Mouse (Mus musculus): ENCODE measurements at regions not wholly inside any gene's neighbourhood (a gene's known extent, or its start where the extent isn't known, plus 50 kb on each side); places are given as distances from the start of the nearest gene placed in this dataset.
"Not testable (repeated sequence)": the region's sequence is repeated elsewhere in the genome, so short reads cannot be mapped to it uniquely, and the experiment has no call there.

- 44% methylated on average over 7 of the region's 7 CpGs for WGBS
- H3K9me3 ChIP-seq (replicated peaks); ATAC-seq (ENCODE audit: insufficient number of reproducible peaks, low FRiP score, low TSS enrichment, low read depth); H3K36me3 ChIP-seq; H3K27me3 ChIP-seq; H3K4me3 ChIP-seq (replicated peaks); H3K9ac ChIP-seq: not testable (repeated sequence)
- peaks cover 12% of the 10 kb centered on the region for H3K4me1 ChIP-seq
- peak overlapping the region; percentile 1; the same call in 1 of the 2 replicates for H3K4me2 ChIP-seq (replicated peaks)
- peak overlapping the region; percentile 25 for H3K27ac ChIP-seq (replicated peaks)
These were observed 142.3 kb upstream of the Cdk6 start for GRCm38 (mm10) chr5:3198869-3199550.

- H3K9ac ChIP-seq; H3K4me3 ChIP-seq (replicated peaks); ATAC-seq (ENCODE audit: insufficient number of reproducible peaks, low FRiP score, low TSS enrichment, low read depth): not testable (repeated sequence)
These were observed 135.1 kb upstream of the Cdk6 start for GRCm38 (mm10) chr5:3206160-3206559.

GRCm38 (mm10) chr5:3208293-3208692 is 133.0 kb upstream of the Cdk6 start:
- H3K27me3 ChIP-seq; H3K4me2 ChIP-seq (replicated peaks); H3K4me3 ChIP-seq (replicated peaks); ATAC-seq (ENCODE audit: insufficient number of reproducible peaks, low FRiP score, low TSS enrichment, low read depth); H3K9ac ChIP-seq; H3K9me3 ChIP-seq (replicated peaks); H3K36me3 ChIP-seq; H3K27ac ChIP-seq (replicated peaks); H3K4me1 ChIP-seq: not testable (repeated sequence)
- 93% methylated on average over 4 of the region's 4 CpGs for whole genome bisulfite sequencing

More at GRCm38 (mm10) chr5:3206160-3206559, 135.1 kb upstream of the Cdk6 start:
- not testable (repeated sequence) for H3K4me1 ChIP-seq; H3K36me3 ChIP-seq; H3K27ac ChIP-seq (replicated peaks); H3K4me2 ChIP-seq (replicated peaks); H3K9me3 ChIP-seq (replicated peaks); H3K27me3 ChIP-seq
- WGBS = 81% methylated on average over 5 of the region's 5 CpGs

GRCm38 (mm10) chr5:3211284-3211683 is 130.0 kb upstream of the Cdk6 start:
- no peak overlapping the region for H3K9ac ChIP-seq
- H3K27ac ChIP-seq (replicated peaks) = no peak overlapping the region
- no peaks in the 10 kb centered on the region for H3K36me3 ChIP-seq
- no peaks in the 10 kb centered on the region for H3K27me3 ChIP-seq
- H3K4me1 ChIP-seq = no peaks in the 10 kb centered on the region
- no peak overlapping the region for H3K4me2 ChIP-seq (replicated peaks)
- H3K9me3 ChIP-seq (replicated peaks) = no peaks in the 10 kb centered on the region
- 95% methylated on average over 3 of the region's 3 CpGs for WGBS
- no peak for ATAC-seq (ENCODE audit: insufficient number of reproducible peaks, low FRiP score, low TSS enrichment, low read depth)
- no peak overlapping the region for H3K4me3 ChIP-seq (replicated peaks)

GRCm38 (mm10) chr5:3216053-3216452 is 125.2 kb upstream of the Cdk6 start:
- H3K9ac ChIP-seq = no peak overlapping the region
- H3K27me3 ChIP-seq = no peaks in the 10 kb centered on the region
- ATAC-seq (ENCODE audit: insufficient number of reproducible peaks, low FRiP score, low TSS enrichment, low read depth) = no peak
- WGBS = 64% methylated on average over 5 of the region's 5 CpGs
- H3K27ac ChIP-seq (replicated peaks) = no peak overlapping the region
- H3K36me3 ChIP-seq = no peaks in the 10 kb centered on the region
- H3K4me2 ChIP-seq (replicated peaks) = no peak overlapping the region
- no peak overlapping the region for H3K4me3 ChIP-seq (replicated peaks)
- H3K9me3 ChIP-seq (replicated peaks) = no peaks in the 10 kb centered on the region
- no peaks in the 10 kb centered on the region for H3K4me1 ChIP-seq

GRCm38 (mm10) chr5:3219230-3219629 is 122.1 kb upstream of the Cdk6 start:
- H3K4me1 ChIP-seq = no peaks in the 10 kb centered on the region
- no peak overlapping the region for H3K27ac ChIP-seq (replicated peaks)
- H3K9me3 ChIP-seq (replicated peaks) = no peaks in the 10 kb centered on the region
- H3K4me3 ChIP-seq (replicated peaks) = no peak overlapping the region
- no peak overlapping the region for H3K9ac ChIP-seq
- no peak overlapping the region for H3K4me2 ChIP-seq (replicated peaks)
- no peaks in the 10 kb centered on the region for H3K27me3 ChIP-seq
- 31% methylated on average over 4 of the region's 4 CpGs for WGBS
- no peak for ATAC-seq (ENCODE audit: insufficient number of reproducible peaks, low FRiP score, low TSS enrichment, low read depth)
- no peaks in the 10 kb centered on the region for H3K36me3 ChIP-seq

GRCm38 (mm10) chr5:3219770-3220169 is 121.5 kb upstream of the Cdk6 start:
- Histone ChIP-seq H3K4me1 (no peaks in the 10 kb centered on the region), H3K9me3 (replicated peaks) (no peaks in the 10 kb centered on the region), H3K27me3 (no peaks in the 10 kb centered on the region), H3K4me3 (replicated peaks) (no peak overlapping the region), H3K36me3 (no peaks in the 10 kb centered on the region), H3K4me2 (replicated peaks) (no peak overlapping the region), H3K9ac (no peak overlapping the region), H3K27ac (replicated peaks) (no peak overlapping the region)
- WGBS = 49% methylated on average over 3 of the region's 3 CpGs
- no peak for ATAC-seq (ENCODE audit: insufficient number of reproducible peaks, low FRiP score, low TSS enrichment, low read depth)

- 75% methylated on average over 4 of the region's 4 CpGs for WGBS
- not testable (repeated sequence) for H3K9ac ChIP-seq; H3K4me3 ChIP-seq (replicated peaks); H3K27ac ChIP-seq (replicated peaks); H3K27me3 ChIP-seq; H3K9me3 ChIP-seq (replicated peaks); H3K36me3 ChIP-seq; H3K4me1 ChIP-seq; ATAC-seq (ENCODE audit: insufficient number of reproducible peaks, low FRiP score, low TSS enrichment, low read depth); H3K4me2 ChIP-seq (replicated peaks)
These were observed 117.5 kb upstream of the Cdk6 start for GRCm38 (mm10) chr5:3223819-3224218.

GRCm38 (mm10) chr5:3224392-3225054 is 116.8 kb upstream of the Cdk6 start:
- not testable (repeated sequence) for H3K9me3 ChIP-seq (replicated peaks); H3K27ac ChIP-seq (replicated peaks); H3K9ac ChIP-seq; H3K4me3 ChIP-seq (replicated peaks); H3K27me3 ChIP-seq; H3K4me2 ChIP-seq (replicated peaks); H3K36me3 ChIP-seq; ATAC-seq (ENCODE audit: insufficient number of reproducible peaks, low FRiP score, low TSS enrichment, low read depth); H3K4me1 ChIP-seq
- 84% methylated on average over 14 of the region's 14 CpGs for WGBS

- H3K4me2 ChIP-seq (replicated peaks); H3K27me3 ChIP-seq; ATAC-seq (ENCODE audit: insufficient number of reproducible peaks, low FRiP score, low TSS enrichment, low read depth); H3K4me3 ChIP-seq (replicated peaks); H3K27ac ChIP-seq (replicated peaks); H3K4me1 ChIP-seq; H3K36me3 ChIP-seq; H3K9ac ChIP-seq; H3K9me3 ChIP-seq (replicated peaks): not testable (repeated sequence)
- WGBS = 74% methylated on average over 8 of the region's 8 CpGs
These were observed 115.9 kb upstream of the Cdk6 start for GRCm38 (mm10) chr5:3225358-3225757.

GRCm38 (mm10) chr5:3244067-3244466 is 97.2 kb upstream of the Cdk6 start:
- not testable (repeated sequence) for H3K4me2 ChIP-seq (replicated peaks); ATAC-seq (ENCODE audit: insufficient number of reproducible peaks, low FRiP score, low TSS enrichment, low read depth); H3K27ac ChIP-seq (replicated peaks); H3K9me3 ChIP-seq (replicated peaks); H3K36me3 ChIP-seq; H3K4me1 ChIP-seq; H3K4me3 ChIP-seq (replicated peaks); H3K27me3 ChIP-seq; H3K9ac ChIP-seq
- WGBS = 66% methylated on average over 2 of the region's 2 CpGs

GRCm38 (mm10) chr5:3247333-3247732 is 94.0 kb upstream of the Cdk6 start:
- H3K27me3 ChIP-seq = no peaks in the 10 kb centered on the region
- no peak overlapping the region for H3K9ac ChIP-seq
- ATAC-seq (ENCODE audit: insufficient number of reproducible peaks, low FRiP score, low TSS enrichment, low read depth) = no peak
- no peak overlapping the region for H3K27ac ChIP-seq (replicated peaks)
- no peaks in the 10 kb centered on the region for H3K9me3 ChIP-seq (replicated peaks)
- WGBS = 34% methylated on average over 2 of the region's 2 CpGs
- H3K4me2 ChIP-seq (replicated peaks) = no peak overlapping the region
- H3K36me3 ChIP-seq = no peaks in the 10 kb centered on the region
- H3K4me3 ChIP-seq (replicated peaks) = no peak overlapping the region
- peaks cover 7% of the 10 kb centered on the region; the same call in 1 of the 2 replicates for H3K4me1 ChIP-seq
